ENCODE assay signal across 8 mouse cellular contexts in the genomic region with DNA sequence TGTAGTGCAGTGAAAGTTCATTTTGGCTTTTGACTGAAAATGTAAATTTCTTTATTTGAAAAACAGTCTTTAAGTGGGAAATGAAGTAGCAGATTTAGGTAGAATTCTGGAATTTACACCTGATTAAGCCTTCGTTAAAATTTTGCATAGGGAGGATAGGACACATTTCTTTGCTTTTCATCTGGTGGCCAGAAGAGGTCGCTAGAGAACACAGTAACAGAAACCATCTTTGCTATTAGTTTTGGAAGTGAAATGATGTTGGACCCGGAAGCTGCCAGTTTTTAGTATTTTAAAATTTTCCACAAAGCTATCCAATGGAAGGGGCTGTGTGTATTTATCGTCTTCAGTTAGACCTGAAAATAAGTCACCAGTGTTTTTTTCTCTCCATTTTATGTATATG. TPM values are rescaled to one million over a fixed set of nuclear protein-coding genes. Genes with fewer than 3 reads are reported as not detected.
DNase-seq lines count a peak whose midpoint lies in the region; TF ChIP-seq lines count a peak whose summit lies in the region.

No protein-coding gene starts in this region.

- no peaks in the 10 kb centered on the region for H3K27me3 ChIP-seq in cerebellum, adult 2 months (ENCODE audit: control insufficient read depth, insufficient read depth, low read length)

- peak; percentile 43; the same call in 1 of the 2 replicates for TF ChIP-seq CTCF in cerebellum, adult 2 months (IDR thresholded peaks at IDR 0.05; ENCODE audit: borderline replicate concordance, insufficient read depth, low read depth, low read length)

- WGBS in cerebellum, adult 2 months, result 24% methylated on average over 4 of the region's 4 CpGs

- H3K27ac ChIP-seq in cerebellum, adult 2 months (ENCODE audit: insufficient read depth, low read length), result no peak overlapping the region

- TF ChIP-seq POLR2A in cerebellum, adult 2 months (IDR thresholded peaks at IDR 0.05; ENCODE audit: borderline replicate concordance, insufficient read depth, low read length), result no peak

- DNase-seq in cerebellum, adult 2 months, result peak; percentile 50 to 56
- DNase-seq in cerebellum, adult 9-11 months, result no peak
- peak; percentile 53 to 68 for DNase-seq in layer of hippocampus, postnatal 10 days (ENCODE audit: low spot score in 2 of 2)
- no peak for DNase-seq in layer of hippocampus, adult 9-10 months (ENCODE audit: low spot score)
- peak; percentile 45 for DNase-seq in CD4-positive helper T cell, adult 2 months (ENCODE audit: low read depth, low spot score)
- DNase-seq in cerebellum, postnatal 36 days, result peak; percentile 48 to 68
- DNase-seq in naive thymus-derived CD4-positive, alpha-beta T cell, adult 2 months (ENCODE audit: low read depth), result peak; percentile 66
- no peak for DNase-seq in urinary bladder, postnatal 36 days (ENCODE audit: low spot score in 2 of 2)

- H3K4me3 ChIP-seq in cerebellum, adult 2 months (replicated peaks; ENCODE audit: insufficient read depth, low read depth, low read length), result no peak overlapping the region

- no peaks in the 10 kb centered on the region for H3K4me1 ChIP-seq in cerebellum, adult 2 months (ENCODE audit: control insufficient read depth, insufficient read depth, low read length)

RNA-seq across cellular contexts. Expression of a gene that starts 20.1 kb away (rescaled TPM):
- polyA plus RNA-seq in cerebellum, adult 2 months (2012; rRNA removed), result 17.8 and 17.9 TPM in 2 replicates
- total RNA-seq in layer of hippocampus, postnatal 10 days (2021), result 10 to 100 TPM; 16.9 to 18.4 TPM

RNA-seq across cellular contexts. Expression of a gene that starts 20.2 kb away (rescaled TPM):
- polyA plus RNA-seq in cerebellum, adult 2 months (2012; rRNA removed), result 92.5 and 95.5 TPM in 2 replicates
- 10 to 100 TPM; 50.5 to 53.1 TPM for total RNA-seq in layer of hippocampus, postnatal 10 days (2021)

RNA-seq across cellular contexts. Expression of a gene that starts 58.6 kb away (rescaled TPM):
- polyA plus RNA-seq in cerebellum, adult 2 months (2012; rRNA removed), result 35.5 and 38.1 TPM in 2 replicates
- 10 to 100 TPM; 36.1 to 37.0 TPM for total RNA-seq in layer of hippocampus, postnatal 10 days (2021)

Comparison
In these comparisons a context has a peak if more than half of its experiments do, and no peak if none do; other contexts are left out.
1. DNase-seq: peak in cerebellum, adult 2 months (2 of 2), layer of hippocampus, postnatal 10 days (2 of 2), CD4-positive helper T cell, adult 2 months (single experiment), cerebellum, postnatal 36 days (2 of 2) and naive thymus-derived CD4-positive, alpha-beta T cell, adult 2 months (single experiment); none in cerebellum, adult 9-11 months (single experiment), layer of hippocampus, adult 9-10 months (single experiment) and urinary bladder, postnatal 36 days (0 of 2).